ENCODE assay signal across 20 mouse cellular contexts in genomic region chr3:149626186-149626585, GRCm38 (mm10).
DNase-seq lines count a peak whose midpoint lies in the region; ATAC-seq and TF ChIP-seq lines count a peak whose summit lies in the region.
"Had no signal": no experiment of that assay in that cellular context is flagged by ENCODE, and none has a peak within 500 bp of the region (broad histone marks: within the 10 kb centered on the region; RNA-seq: fewer than 3 reads in every experiment).

No protein-coding gene starts in this region.

- peak; percentile 15 for DNase-seq in adrenal gland, postnatal 25 days
- no peak for DNase-seq in adrenal gland, adult 8-10 months
- peak; percentile 23 to 27 for DNase-seq in kidney, postnatal 4 days
- no peak for DNase-seq in kidney, adult 2 months
- peak; percentile 67 for DNase-seq in 3T3-L1 (ENCODE audit: low read depth, low spot score)
- DNase-seq in adipocyte (ENCODE audit: low spot score) = peak; percentile 6
- DNase-seq: cerebellum, adult 18-20 months; cerebellum, adult 9-11 months; cerebellum, postnatal 36 days; gastrocnemius, postnatal 36 days; heart, adult 11 months; heart, postnatal 36 days had no signal

- no peak for TF ChIP-seq CTCF in kidney, adult 2 months (conservative IDR thresholded peaks at IDR 0.05; ENCODE audit: insufficient read depth, insufficient read length, low read depth, low read length)

- no peak overlapping the region for H3K4me2 ChIP-seq in midbrain, embryonic 13.5 days (replicated peaks)
- H3K4me2 ChIP-seq: embryonic facial prominence, embryonic 13.5 days; heart, embryonic 13.5 days; hindbrain, embryonic 15.5 days had no signal

- H3K36me3 ChIP-seq in kidney, adult 2 months (ENCODE audit: control insufficient read depth, insufficient read depth, low read length) = no peaks in the 10 kb centered on the region
- H3K36me3 ChIP-seq in midbrain, embryonic 13.5 days = no peaks in the 10 kb centered on the region
- H3K36me3 ChIP-seq: embryonic facial prominence, embryonic 13.5 days; forebrain, embryonic 10.5 days; heart, embryonic 13.5 days; hindbrain, embryonic 15.5 days had no signal

- no peak overlapping the region for H3K27ac ChIP-seq in kidney, adult 2 months (ENCODE audit: insufficient read depth, low read depth, low read length)
- H3K27ac ChIP-seq in midbrain, embryonic 13.5 days = no peak overlapping the region
- H3K27ac ChIP-seq: embryonic facial prominence, embryonic 13.5 days; forebrain, embryonic 10.5 days; heart, embryonic 13.5 days; hindbrain, embryonic 15.5 days had no signal

- no peaks in the 10 kb centered on the region for H3K4me1 ChIP-seq in kidney, adult 2 months (ENCODE audit: control insufficient read depth, insufficient read depth, low read length)
- H3K4me1 ChIP-seq in midbrain, embryonic 13.5 days (replicated peaks) = no peaks in the 10 kb centered on the region
- H3K4me1 ChIP-seq: embryonic facial prominence, embryonic 13.5 days; forebrain, embryonic 10.5 days; heart, embryonic 13.5 days; hindbrain, embryonic 15.5 days had no signal

- no peaks in the 10 kb centered on the region for H3K27me3 ChIP-seq in kidney, adult 2 months (replicated peaks; ENCODE audit: control insufficient read depth, insufficient read depth, low read length)
- no peaks in the 10 kb centered on the region for H3K27me3 ChIP-seq in midbrain, embryonic 13.5 days
- H3K27me3 ChIP-seq: CH12.LX; embryonic facial prominence, embryonic 13.5 days; heart, embryonic 13.5 days; hindbrain, embryonic 15.5 days had no signal

- H3K9ac ChIP-seq in midbrain, embryonic 13.5 days (replicated peaks) = no peak overlapping the region
- H3K9ac ChIP-seq: embryonic facial prominence, embryonic 13.5 days; heart, embryonic 13.5 days; hindbrain, embryonic 15.5 days had no signal

- no peak overlapping the region for H3K4me3 ChIP-seq in kidney, adult 2 months (ENCODE audit: insufficient read depth, low read depth, low read length)
- H3K4me3 ChIP-seq in midbrain, embryonic 13.5 days (replicated peaks) = no peak overlapping the region
- H3K4me3 ChIP-seq: embryonic facial prominence, embryonic 13.5 days; erythroblast, embryonic 14.5 days; forebrain, embryonic 10.5 days; heart, embryonic 13.5 days; hindbrain, embryonic 15.5 days had no signal

- H3K9me3 ChIP-seq in midbrain, embryonic 13.5 days = no peaks in the 10 kb centered on the region
- H3K9me3 ChIP-seq: embryonic facial prominence, embryonic 13.5 days; forebrain, embryonic 10.5 days; heart, embryonic 13.5 days; hindbrain, embryonic 15.5 days had no signal

- no peak for ATAC-seq in midbrain, embryonic 13.5 days
- ATAC-seq: forebrain, embryonic 14.5 days had no signal

- TF ChIP-seq POLR2A in kidney, adult 2 months (IDR thresholded peaks at IDR 0.05; ENCODE audit: low read depth, low read length) = no peak

Comparison
In these comparisons a context has a peak if more than half of its experiments do, and no peak if none do; other contexts are left out.
1. DNase-seq: peak in adrenal gland, postnatal 25 days (single experiment), kidney, postnatal 4 days (2 of 2), 3T3-L1 (single experiment) and adipocyte (single experiment); none in adrenal gland, adult 8-10 months (single experiment) and kidney, adult 2 months (single experiment).